Mouse (Mus musculus): ENCODE data around the gene Stxbp5. TPM values are rescaled to one million over a fixed set of nuclear protein-coding genes. Genes with fewer than 3 reads are reported as not detected.
"Not testable (repeated sequence)": the region's sequence is repeated elsewhere in the genome, so short reads cannot be mapped to it uniquely, and the experiment has no call there.

The Stxbp5 gene
- polyA plus RNA-seq, 1 experiment from 2014 or later = 3.6 TPM

- WGBS = 79% methylated on average over 5 of the region's 5 CpGs
- Histone ChIP-seq H3K36me3 (ENCODE audit: control insufficient read depth, insufficient read depth, low read length) (no peaks in the 10 kb centered on the region; the same call in 1 of the 2 replicates), H3K4me3 (ENCODE audit: low read length) (no peak overlapping the region), H3K9ac (ENCODE audit: low read length) (no peak overlapping the region), H3K4me2 (ENCODE audit: low read depth, low read length) (no peak overlapping the region), H3K4me1 (replicated peaks; ENCODE audit: control insufficient read depth, insufficient read depth, low read length) (peaks cover 13% of the 10 kb centered on the region), H3K9me3 (ENCODE audit: control insufficient read depth, low read length) (no peaks in the 10 kb centered on the region), H3K27ac (ENCODE audit: low read length) (no peak overlapping the region), H3K27me3 (ENCODE audit: control insufficient read depth, insufficient read depth, low read depth, low read length) (no peaks in the 10 kb centered on the region)
- ATAC-seq (ENCODE audit: low read depth) = no peak
Observed at GRCm38 (mm10) chr10:9897852-9898251, 3.0 kb downstream of the Stxbp5 start.

- no peak overlapping the region for H3K27ac ChIP-seq (ENCODE audit: low read length)
- H3K4me1 ChIP-seq (replicated peaks; ENCODE audit: control insufficient read depth, insufficient read depth, low read length) = no peaks in the 10 kb centered on the region; the same call in 1 of the 2 replicates
- no peak overlapping the region for H3K9ac ChIP-seq (ENCODE audit: low read length)
- no peaks in the 10 kb centered on the region for H3K27me3 ChIP-seq (ENCODE audit: control insufficient read depth, insufficient read depth, low read depth, low read length)
- 38% methylated on average over 2 of the region's 2 CpGs for WGBS
- no peak overlapping the region for H3K4me2 ChIP-seq (ENCODE audit: low read depth, low read length)
- no peak overlapping the region for H3K4me3 ChIP-seq (ENCODE audit: low read length)
- H3K9me3 ChIP-seq (ENCODE audit: control insufficient read depth, low read length) = no peaks in the 10 kb centered on the region
- no peaks in the 10 kb centered on the region; the same call in 1 of the 2 replicates for H3K36me3 ChIP-seq (ENCODE audit: control insufficient read depth, insufficient read depth, low read length)
- no peak for ATAC-seq (ENCODE audit: low read depth)
Observed at GRCm38 (mm10) chr10:9893562-9893961, 7.3 kb downstream of the Stxbp5 start.

- H3K27me3 ChIP-seq (ENCODE audit: control insufficient read depth, insufficient read depth, low read depth, low read length) = no peaks in the 10 kb centered on the region
- H3K36me3 ChIP-seq (ENCODE audit: control insufficient read depth, insufficient read depth, low read length) = no peaks in the 10 kb centered on the region; the same call in 1 of the 2 replicates
- 51% methylated on average over 8 of the region's 8 CpGs for WGBS
Observed at GRCm38 (mm10) chr10:9889651-9890050, 11.2 kb downstream of the Stxbp5 start.

GRCm38 (mm10) chr10:9888655-9889054 is 12.2 kb downstream of the Stxbp5 start:
- no peak for ATAC-seq (ENCODE audit: low read depth)
- Histone ChIP-seq H3K4me1 (replicated peaks; ENCODE audit: control insufficient read depth, insufficient read depth, low read length) (no peaks in the 10 kb centered on the region), H3K9me3 (ENCODE audit: control insufficient read depth, low read length) (no peaks in the 10 kb centered on the region), H3K36me3 (ENCODE audit: control insufficient read depth, insufficient read depth, low read length) (no peaks in the 10 kb centered on the region; the same call in 1 of the 2 replicates), H3K27me3 (ENCODE audit: control insufficient read depth, insufficient read depth, low read depth, low read length) (no peaks in the 10 kb centered on the region), H3K4me2 (ENCODE audit: low read depth, low read length) (no peak overlapping the region), H3K9ac (ENCODE audit: low read length) (no peak overlapping the region), H3K27ac (ENCODE audit: low read length) (no peak overlapping the region), H3K4me3 (ENCODE audit: low read length) (no peak overlapping the region)
- WGBS = 93% methylated on average over 4 of the region's 4 CpGs

More at GRCm38 (mm10) chr10:9889651-9890050, 11.2 kb downstream of the Stxbp5 start:
- no peak overlapping the region for H3K4me2 ChIP-seq (ENCODE audit: low read depth, low read length)
- no peak overlapping the region for H3K9ac ChIP-seq (ENCODE audit: low read length)
- no peak overlapping the region for H3K27ac ChIP-seq (ENCODE audit: low read length)
- H3K9me3 ChIP-seq (ENCODE audit: control insufficient read depth, low read length) = no peaks in the 10 kb centered on the region
- H3K4me3 ChIP-seq (ENCODE audit: low read length) = no peak overlapping the region
- ATAC-seq (ENCODE audit: low read depth) = no peak
- no peaks in the 10 kb centered on the region for H3K4me1 ChIP-seq (replicated peaks; ENCODE audit: control insufficient read depth, insufficient read depth, low read length)

- not testable (repeated sequence) for H3K9me3 ChIP-seq (ENCODE audit: control insufficient read depth, low read length); H3K4me1 ChIP-seq (replicated peaks; ENCODE audit: control insufficient read depth, insufficient read depth, low read length); H3K4me3 ChIP-seq (ENCODE audit: low read length); ATAC-seq (ENCODE audit: low read depth); H3K36me3 ChIP-seq (ENCODE audit: control insufficient read depth, insufficient read depth, low read length); H3K4me2 ChIP-seq (ENCODE audit: low read depth, low read length); H3K27ac ChIP-seq (ENCODE audit: low read length); H3K27me3 ChIP-seq (ENCODE audit: control insufficient read depth, insufficient read depth, low read depth, low read length); H3K9ac ChIP-seq (ENCODE audit: low read length)
- 86% methylated on average over 5 of the region's 5 CpGs for WGBS
Observed at GRCm38 (mm10) chr10:9881781-9882320, 19.0 kb downstream of the Stxbp5 start.

- 67% methylated on average over 6 of the region's 6 CpGs for WGBS
- H3K27ac ChIP-seq (ENCODE audit: low read length) = no peak overlapping the region
- H3K4me1 ChIP-seq (replicated peaks; ENCODE audit: control insufficient read depth, insufficient read depth, low read length) = no peaks in the 10 kb centered on the region
Observed at GRCm38 (mm10) chr10:9880070-9880728, 20.7 kb downstream of the Stxbp5 start.

GRCm38 (mm10) chr10:9878821-9879489 is 21.9 kb downstream of the Stxbp5 start:
- H3K4me1 ChIP-seq (replicated peaks; ENCODE audit: control insufficient read depth, insufficient read depth, low read length) = no peaks in the 10 kb centered on the region
- H3K27me3 ChIP-seq (ENCODE audit: control insufficient read depth, insufficient read depth, low read depth, low read length) = no peaks in the 10 kb centered on the region
- H3K36me3 ChIP-seq (ENCODE audit: control insufficient read depth, insufficient read depth, low read length) = no peaks in the 10 kb centered on the region
- H3K9me3 ChIP-seq (ENCODE audit: control insufficient read depth, low read length) = no peaks in the 10 kb centered on the region
- no peak overlapping the region for H3K9ac ChIP-seq (ENCODE audit: low read length)
- H3K4me3 ChIP-seq (ENCODE audit: low read length) = no peak overlapping the region
- ATAC-seq (ENCODE audit: low read depth) = no peak
- WGBS = 73% methylated on average over 6 of the region's 6 CpGs
- no peak overlapping the region for H3K4me2 ChIP-seq (ENCODE audit: low read depth, low read length)
- H3K27ac ChIP-seq (ENCODE audit: low read length) = no peak overlapping the region

More at GRCm38 (mm10) chr10:9880070-9880728, 20.7 kb downstream of the Stxbp5 start:
- Histone ChIP-seq H3K9ac (ENCODE audit: low read length) (no peak overlapping the region), H3K27me3 (ENCODE audit: control insufficient read depth, insufficient read depth, low read depth, low read length) (no peaks in the 10 kb centered on the region), H3K4me2 (ENCODE audit: low read depth, low read length) (no peak overlapping the region), H3K9me3 (ENCODE audit: control insufficient read depth, low read length) (no peaks in the 10 kb centered on the region), H3K4me3 (ENCODE audit: low read length) (no peak overlapping the region), H3K36me3 (ENCODE audit: control insufficient read depth, insufficient read depth, low read length) (no peaks in the 10 kb centered on the region)
- ATAC-seq (ENCODE audit: low read depth) = no peak

GRCm38 (mm10) chr10:9875905-9876304 is 25.0 kb downstream of the Stxbp5 start:
- Histone ChIP-seq H3K4me2 (ENCODE audit: low read depth, low read length) (no peak overlapping the region), H3K4me1 (replicated peaks; ENCODE audit: control insufficient read depth, insufficient read depth, low read length) (no peaks in the 10 kb centered on the region), H3K27ac (ENCODE audit: low read length) (no peak overlapping the region), H3K36me3 (ENCODE audit: control insufficient read depth, insufficient read depth, low read length) (no peaks in the 10 kb centered on the region), H3K27me3 (ENCODE audit: control insufficient read depth, insufficient read depth, low read depth, low read length) (no peaks in the 10 kb centered on the region), H3K4me3 (ENCODE audit: low read length) (no peak overlapping the region), H3K9ac (ENCODE audit: low read length) (no peak overlapping the region), H3K9me3 (ENCODE audit: control insufficient read depth, low read length) (no peaks in the 10 kb centered on the region)
- no peak for ATAC-seq (ENCODE audit: low read depth)
- 89% methylated on average over 3 of the region's 3 CpGs for WGBS

- H3K36me3 ChIP-seq (ENCODE audit: control insufficient read depth, insufficient read depth, low read length) = no peaks in the 10 kb centered on the region
- no peak for ATAC-seq (ENCODE audit: low read depth)
- no peak overlapping the region for H3K27ac ChIP-seq (ENCODE audit: low read length)
- H3K4me3 ChIP-seq (ENCODE audit: low read length) = no peak overlapping the region
- 77% methylated on average over 2 of the region's 2 CpGs for WGBS
- no peaks in the 10 kb centered on the region for H3K27me3 ChIP-seq (ENCODE audit: control insufficient read depth, insufficient read depth, low read depth, low read length)
- H3K4me1 ChIP-seq (replicated peaks; ENCODE audit: control insufficient read depth, insufficient read depth, low read length) = peaks cover 3% of the 10 kb centered on the region; the same call in 1 of the 2 replicates
- no peak overlapping the region for H3K9ac ChIP-seq (ENCODE audit: low read length)
- H3K4me2 ChIP-seq (ENCODE audit: low read depth, low read length) = no peak overlapping the region
- no peaks in the 10 kb centered on the region for H3K9me3 ChIP-seq (ENCODE audit: control insufficient read depth, low read length)
Observed at GRCm38 (mm10) chr10:9872143-9872542, 28.7 kb downstream of the Stxbp5 start.
